Mouse (Mus musculus) E14TG2a.4 (cell line): ENCODE measurements at regions not wholly inside any gene's neighbourhood (a gene's known extent, or its start where the extent isn't known, plus 50 kb on each side); places are given as distances from the start of the nearest gene placed in this dataset.

ENCODE experiments used
- CTCF ChIP-seq: conservative IDR thresholded peaks from 2 replicates; pipeline ENCODE4 v1.5.1; 2014; ENCODE audit warnings: low read length
- NANOG ChIP-seq: IDR thresholded peaks from 2 replicates; pipeline ENCODE4 v1.6.1; 2014; ENCODE audit warnings: borderline replicate concordance, low read length, mixed read lengths
- POU5F1 ChIP-seq: IDR thresholded peaks from 2 replicates; pipeline ENCODE4 v1.6.1; 2014; ENCODE audit warnings: low read length, borderline replicate concordance

GRCm38 (mm10) chr16:31577347-31577746 is 85.9 kb upstream of the Dlg1 start:
- TF ChIP-seq CTCF = no peak
- TF ChIP-seq POU5F1 = no peak
- TF ChIP-seq NANOG = no peak
